Mouse (Mus musculus): ENCODE measurements at regions not wholly inside any gene's neighbourhood (a gene's known extent, or its start where the extent isn't known, plus 50 kb on each side); places are given as distances from the start of the nearest gene placed in this dataset.

GRCm38 (mm10) chr16:76191135-76191534 is 169.1 kb upstream of the Samsn1 start:
- intact Hi-C loops (cut with DNase I), result no loop called here

GRCm38 (mm10) chr16:76183556-76183955 is 161.5 kb upstream of the Samsn1 start:
- intact Hi-C loops (cut with DNase I), result no loop called here

GRCm38 (mm10) chr16:76183105-76183504 is 161.0 kb upstream of the Samsn1 start:
- intact Hi-C loops (cut with DNase I), result no loop called here

- intact Hi-C loops (cut with DNase I), result no loop called here
Observed at GRCm38 (mm10) chr16:76181596-76181995, 159.5 kb upstream of the Samsn1 start.

- intact Hi-C loops (cut with DNase I), result no loop called here
Observed at GRCm38 (mm10) chr16:76167651-76168050, 145.6 kb upstream of the Samsn1 start.

GRCm38 (mm10) chr16:76160879-76161278 is 138.8 kb upstream of the Samsn1 start:
- intact Hi-C loops (cut with DNase I), result no loop called here

GRCm38 (mm10) chr16:76158585-76158984 is 136.5 kb upstream of the Samsn1 start:
- intact Hi-C loops (cut with DNase I), result no loop called here

GRCm38 (mm10) chr16:76153766-76154525 is 131.9 kb upstream of the Samsn1 start:
- intact Hi-C loops (cut with DNase I), result no loop called here

- intact Hi-C loops (cut with DNase I), result no loop called here
Observed at GRCm38 (mm10) chr16:76149581-76149980, 127.5 kb upstream of the Samsn1 start.

GRCm38 (mm10) chr16:76133892-76134291 is 111.8 kb upstream of the Samsn1 start:
- intact Hi-C loops (cut with DNase I), result loop anchor here (5.0 to 10.0 kb wide), 2 partner anchors 352 to 459 kb away; no protein-coding TSS in a partner anchor

- intact Hi-C loops (cut with DNase I), result loop anchor here (5.0 to 10.0 kb wide), 2 partner anchors 348 to 456 kb away; no protein-coding TSS in a partner anchor
Observed at GRCm38 (mm10) chr16:76130486-76130885, 108.4 kb upstream of the Samsn1 start.

- intact Hi-C loops (cut with DNase I), result loop anchor here (5.0 to 10.0 kb wide), 2 partner anchors 348 to 455 kb away; no protein-coding TSS in a partner anchor
Observed at GRCm38 (mm10) chr16:76129982-76130381, 107.9 kb upstream of the Samsn1 start.

- intact Hi-C loops (cut with DNase I), result no loop called here
Observed at GRCm38 (mm10) chr16:76123021-76123384, 100.9 kb upstream of the Samsn1 start.

- intact Hi-C loops (cut with DNase I), result no loop called here
Observed at GRCm38 (mm10) chr16:76122172-76123020, 100.3 kb upstream of the Samsn1 start.

GRCm38 (mm10) chr16:76120712-76121111 is 98.6 kb upstream of the Samsn1 start:
- intact Hi-C loops (cut with DNase I), result no loop called here

- intact Hi-C loops (cut with DNase I), result no loop called here
Observed at GRCm38 (mm10) chr16:76110383-76110782, 88.3 kb upstream of the Samsn1 start.

- intact Hi-C loops (cut with DNase I), result no loop called here
Observed at GRCm38 (mm10) chr16:76108464-76108863, 86.4 kb upstream of the Samsn1 start.

- intact Hi-C loops (cut with DNase I), result no loop called here
Observed at GRCm38 (mm10) chr16:76104673-76105072, 82.6 kb upstream of the Samsn1 start.

- intact Hi-C loops (cut with DNase I), result no loop called here
Observed at GRCm38 (mm10) chr16:76101773-76102172, 79.7 kb upstream of the Samsn1 start.

GRCm38 (mm10) chr16:76097808-76098207 is 75.7 kb upstream of the Samsn1 start:
- intact Hi-C loops (cut with DNase I), result no loop called here

- intact Hi-C loops (cut with DNase I), result no loop called here
Observed at GRCm38 (mm10) chr16:76096363-76096762, 74.3 kb upstream of the Samsn1 start.

- intact Hi-C loops (cut with DNase I), result no loop called here
Observed at GRCm38 (mm10) chr16:76085363-76085762, 63.3 kb upstream of the Samsn1 start.

Measured in adrenal gland (tissue).